Mouse (Mus musculus) testis, adult 2 months (tissue): ENCODE data around the gene Ttc28. TPM values are rescaled to one million over a fixed set of nuclear protein-coding genes. Genes with fewer than 3 reads are reported as not detected.

Experiments
- H3K27ac ChIP-seq: fragments of 200-500 bp; 2 replicates; pipeline ENCODE4 v1.5.1; 2012; ENCODE audit warnings: low read depth, low read length; ENCODE audit not compliant: control insufficient read depth, insufficient read depth
- H3K27me3 ChIP-seq: fragments of 200-500 bp; 2 replicates; pipeline ENCODE4 v1.6.1; 2012; ENCODE audit warnings: mild to moderate bottlenecking, low read length, moderate library complexity; ENCODE audit not compliant: control insufficient read depth, insufficient read depth
- H3K36me3 ChIP-seq: fragments of 200-500 bp; 2 replicates; pipeline ENCODE4 v1.6.1; 2012; ENCODE audit warnings: mild to moderate bottlenecking, low read length; ENCODE audit not compliant: control insufficient read depth, insufficient read depth
- H3K4me1 ChIP-seq: fragments of 200-500 bp; 2 replicates; pipeline ENCODE4 v1.6.1; 2012; ENCODE audit warnings: low read length; ENCODE audit not compliant: control insufficient read depth, insufficient read depth
- H3K4me3 ChIP-seq: fragments of 200-500 bp; 2 replicates; pipeline ENCODE4 v1.5.1; 2012; ENCODE audit warnings: low read depth, mild to moderate bottlenecking, low read length, moderate library complexity, mixed read lengths; ENCODE audit not compliant: control insufficient read depth
- CTCF ChIP-seq: fragments of 200-500 bp; IDR thresholded peaks from 2 replicates; pipeline ENCODE4 v1.5.1; 2012; ENCODE audit warnings: low read depth, mild to moderate bottlenecking, inconsistent platforms, low read length, moderate library complexity; ENCODE audit not compliant: control insufficient read depth, insufficient read depth, insufficient replicate concordance
- POLR2A ChIP-seq: fragments of 200-500 bp; IDR thresholded peaks from 2 replicates; pipeline ENCODE4 v1.6.1; 2012; ENCODE audit warnings: low read depth, mild to moderate bottlenecking, inconsistent platforms, low read length, moderate library complexity; ENCODE audit not compliant: control insufficient read depth
- polyA plus RNA-seq: library from polyadenylated mRNA; depleted of rRNA; stranded (reverse); fragments of >200 nt; gene quantifications from 2 replicates; pipeline ENCODE4 v1.2.3, GENCODE M21; 2012; rRNA removed

Gene Ttc28
- polyA plus RNA-seq, 1 experiment: 4.6 TPM

- H3K27ac ChIP-seq: peak overlapping the region; percentile 87
- TF ChIP-seq POLR2A (no peak), CTCF (no peak)
- peak overlapping the region; percentile 96 for H3K4me3 ChIP-seq
- no peaks in the 10 kb centered on the region for H3K27me3 ChIP-seq
- no peaks in the 10 kb centered on the region for H3K36me3 ChIP-seq
- no peaks in the 10 kb centered on the region; the same call in 1 of the 2 replicates for H3K4me1 ChIP-seq
Measured at GRCm38 (mm10) chr5:111331099-111331435, 451.5 kb downstream of the Ttc28 start.

- no peaks in the 10 kb centered on the region for H3K4me1 ChIP-seq
- no peaks in the 10 kb centered on the region for H3K27me3 ChIP-seq
- no peak overlapping the region for H3K4me3 ChIP-seq
- no peak overlapping the region for H3K27ac ChIP-seq
- TF ChIP-seq CTCF (no peak), POLR2A (no peak)
- H3K36me3 ChIP-seq: peaks cover 3% of the 10 kb centered on the region; the same call in 1 of the 2 replicates
Measured at GRCm38 (mm10) chr5:111335939-111336691, 456.5 kb downstream of the Ttc28 start.

Other genes with a start within 250 kb of the Ttc28 start
- 40.3 and 45.1 TPM in 2 replicates for gene Noc4l, start 226.4 kb upstream of the Ttc28 start, polyA plus RNA-seq
- 22.8 and 24.5 TPM in 2 replicates for gene Ddx51, start 226.4 kb upstream of the Ttc28 start, polyA plus RNA-seq
- gene Ep400, start 109.1 kb upstream of the Ttc28 start, polyA plus RNA-seq: 196 and 227 TPM in 2 replicates
- 5.2 and 5.6 TPM in 2 replicates for gene Pus1, start 99.1 kb upstream of the Ttc28 start, polyA plus RNA-seq
- gene Ulk1, start 69.7 kb upstream of the Ttc28 start, polyA plus RNA-seq: 15.4 and 16.1 TPM in 2 replicates
- gene Hscb, start 40.0 kb upstream of the Ttc28 start, polyA plus RNA-seq: 15.8 and 16.3 TPM in 2 replicates
- 1.5 and 1.7 TPM in 2 replicates for gene Chek2, start 39.8 kb upstream of the Ttc28 start, polyA plus RNA-seq